Mouse (Mus musculus) olfactory bulb, adult 2 months (tissue): ENCODE data around the gene Syt14.

ENCODE experiments used
- CTCF ChIP-seq: fragments of 200-500 bp; IDR thresholded peaks from 2 replicates; pipeline ENCODE4 v1.5.1; 2012; ENCODE audit warnings: low read depth, mild to moderate bottlenecking, low read length, moderate library complexity; ENCODE audit not compliant: insufficient read depth
- POLR2A ChIP-seq: fragments of 200-500 bp; IDR thresholded peaks from 2 replicates; pipeline ENCODE4 v1.6.1; 2012; ENCODE audit warnings: mild to moderate bottlenecking, low read depth, low read length, moderate library complexity; ENCODE audit not compliant: insufficient read depth

DNA sequence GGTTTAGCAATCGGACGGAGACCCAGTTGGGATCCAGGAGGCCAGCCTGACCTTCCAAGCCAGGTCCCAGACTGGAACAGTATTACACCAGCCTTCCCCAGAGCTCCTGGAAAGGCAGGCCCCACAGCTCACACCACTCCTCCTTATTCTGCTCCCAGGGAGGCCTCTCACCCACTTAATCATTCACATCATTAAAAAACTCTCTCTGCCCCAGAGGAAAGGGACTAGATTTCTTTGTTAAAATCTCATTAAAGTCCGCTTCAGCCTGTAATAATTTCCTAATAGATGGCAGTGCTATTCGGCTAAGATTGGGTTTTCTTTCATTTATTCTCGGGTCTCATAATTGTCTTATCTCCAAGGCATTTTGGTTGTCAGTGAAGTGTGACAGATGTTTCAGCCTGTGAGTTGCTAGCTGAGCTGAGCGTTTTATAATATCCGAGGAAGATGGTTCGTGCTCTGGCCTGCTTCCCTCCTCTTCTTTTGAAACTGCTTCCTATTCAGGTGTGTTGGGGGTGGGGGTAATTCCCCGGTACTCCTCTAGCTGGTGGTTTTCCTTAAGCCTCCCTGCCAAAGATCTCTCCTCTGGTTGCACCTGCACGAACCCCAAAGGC lies 46.8 kb upstream of the Syt14 start:
- no peak for TF ChIP-seq CTCF
- no peak for TF ChIP-seq POLR2A
